Mouse (Mus musculus) intestine, postnatal 0 days (tissue): ENCODE measurements around the gene Prcp. TPM values are rescaled to one million over a fixed set of nuclear protein-coding genes. Genes with fewer than 3 reads are reported as not detected.

Experiments used
- ATAC-seq: fragments of 200-750 bp; cut with Nextera tagmentation; 2 replicates; pipeline ENCODE4 v1.8.0; 2017; ENCODE audit warnings: mild to moderate bottlenecking, moderate TSS enrichment, moderate library complexity
- H3K27ac ChIP-seq: fragments of 300-500 bp; sonication (generic); 2 replicates; pipeline ENCODE4 v1.5.1; 2014; ENCODE audit warnings: mild to moderate bottlenecking, low read depth, low read length, moderate library complexity
- H3K27me3 ChIP-seq: fragments of 300-500 bp; sonication (generic); replicated peaks from 2 replicates; pipeline ENCODE4 v1.6.1; 2014; ENCODE audit warnings: low read length, mixed read lengths; ENCODE audit not compliant: control insufficient read depth, insufficient read depth
- H3K36me3 ChIP-seq: fragments of 300-500 bp; sonication (generic); 2 replicates; pipeline ENCODE4 v1.6.1; 2014; ENCODE audit warnings: mild to moderate bottlenecking, moderate library complexity; ENCODE audit not compliant: control insufficient read depth, insufficient read depth
- H3K4me1 ChIP-seq: fragments of 300-500 bp; sonication (generic); replicated peaks from 2 replicates; pipeline ENCODE4 v1.6.1; 2014; ENCODE audit warnings: antibody characterized with exemption, low read length, mixed read lengths; ENCODE audit not compliant: control insufficient read depth, insufficient read depth
- H3K4me2 ChIP-seq: fragments of 300-500 bp; sonication (generic); replicated peaks from 2 replicates; pipeline ENCODE4 v1.6.1; 2014; ENCODE audit warnings: low read depth, mild to moderate bottlenecking, moderate library complexity
- H3K4me3 ChIP-seq: fragments of 300-500 bp; sonication (generic); 2 replicates; pipeline ENCODE4 v1.5.1; 2014; ENCODE audit warnings: low read depth, low read length
- H3K9ac ChIP-seq: fragments of 300-500 bp; sonication (generic); 2 replicates; pipeline ENCODE4 v1.6.1; 2014; ENCODE audit warnings: mild to moderate bottlenecking, low read depth, low read length
- H3K9me3 ChIP-seq: fragments of 300-500 bp; sonication (generic); 2 replicates; pipeline ENCODE4 v1.6.1; 2016; ENCODE audit warnings: mixed run types; ENCODE audit not compliant: control insufficient read depth
- CTCF ChIP-seq: sonication (generic); IDR thresholded peaks from 2 replicates; pipeline ENCODE4 v1.5.1; 2016; ENCODE audit warnings: low read depth, mild to moderate bottlenecking, control low read depth, antibody characterized with exemption, moderate library complexity
- WGBS: fragments of 180-500 bp; shearing (Covaris S2); extraction: QIAGEN DNeasy Blood & Tissue Kit; methylation state at CpG from one replicate; pipeline ENCODE4 v1.1.7; 2014; 5-methylcytosine and 5-hydroxymethylcytosine counted together
- polyA plus RNA-seq: library from polyadenylated mRNA; unstranded; fragments of >200 nt; fragmentation: Nextera tagmentation; extraction: Ambion mirVana; gene quantifications from 2 replicates; pipeline ENCODE4 v1.2.1, GENCODE M21; 2015

The Prcp gene
- polyA plus RNA-seq, 1 experiment from 2014 or later: 25.4 TPM

- Histone ChIP-seq H3K9me3 (no peaks in the 10 kb centered on the region), H3K27me3 (no peaks in the 10 kb centered on the region), H3K36me3 (no peaks in the 10 kb centered on the region), H3K27ac (no peak overlapping the region), H3K4me3 (no peak overlapping the region), H3K9ac (no peak overlapping the region), H3K4me1 (no peaks in the 10 kb centered on the region), H3K4me2 (no peak overlapping the region)
- no peak for ATAC-seq
- no peak for TF ChIP-seq CTCF
- WGBS: 17% methylated on average over 2 of the region's 2 CpGs
Observed at GRCm38 (mm10) chr7:92980741-92981140, 106.5 kb downstream of the Prcp start.

- TF ChIP-seq CTCF: no peak
- Histone ChIP-seq H3K4me3 (no peak overlapping the region), H3K9ac (no peak overlapping the region), H3K4me2 (no peak overlapping the region), H3K36me3 (no peaks in the 10 kb centered on the region), H3K4me1 (no peaks in the 10 kb centered on the region), H3K9me3 (no peaks in the 10 kb centered on the region), H3K27me3 (no peaks in the 10 kb centered on the region), H3K27ac (no peak overlapping the region)
- WGBS: 58% methylated on average over 2 of the region's 2 CpGs
- ATAC-seq: no peak
Observed at GRCm38 (mm10) chr7:92981864-92982263, 107.6 kb downstream of the Prcp start.

Other genes with a start within 250 kb of the Prcp start
- gene Ankrd42, start 237.3 kb upstream of the Prcp start, polyA plus RNA-seq: 0.75 and 0.93 TPM in 2 replicates
- 11.7 and 13.2 TPM in 2 replicates for gene Pcf11, start 204.5 kb upstream of the Prcp start, polyA plus RNA-seq
- gene Rab30, start 132.9 kb upstream of the Prcp start, polyA plus RNA-seq: 328 and 422 TPM in 2 replicates
- gene Ddias, start 223 bp upstream of the Prcp start, polyA plus RNA-seq: 2.6 and 2.8 TPM in 2 replicates
- gene Fam181b, start 205.4 kb downstream of the Prcp start, polyA plus RNA-seq: 1.4 and 1.5 TPM in 2 replicates